Mouse (Mus musculus): ENCODE measurements around the gene Mreg.

The Mreg gene

DNA sequence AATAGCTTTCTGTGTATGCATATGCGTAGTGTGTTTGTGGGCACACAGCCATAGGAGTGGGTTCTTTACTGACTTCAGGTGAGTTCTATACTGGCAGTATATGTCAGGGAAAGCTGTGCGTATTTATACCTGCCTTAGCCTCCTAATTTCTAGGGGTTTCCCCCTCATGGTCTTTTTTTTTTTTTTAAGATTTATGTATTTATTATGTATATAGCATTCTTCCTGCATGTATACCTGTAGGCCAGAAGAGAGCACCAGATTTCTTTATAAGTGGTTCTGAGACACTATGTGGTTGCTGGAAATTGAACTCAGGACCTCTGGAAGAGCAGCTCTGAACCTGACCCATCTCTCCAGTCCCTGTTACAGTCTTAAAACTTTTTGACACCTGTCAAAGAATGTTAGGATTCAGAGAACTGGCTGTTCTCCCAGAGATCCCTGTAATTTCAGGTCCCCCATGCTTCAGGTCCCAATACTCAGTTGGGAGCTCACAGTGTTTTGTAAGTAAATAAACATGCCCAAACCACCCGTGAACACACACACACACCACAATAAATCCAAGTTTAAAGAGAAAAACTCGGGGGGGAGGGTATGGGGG is 14.9 kb upstream of the Mreg start:
- no peak for DNase-seq

DNA sequence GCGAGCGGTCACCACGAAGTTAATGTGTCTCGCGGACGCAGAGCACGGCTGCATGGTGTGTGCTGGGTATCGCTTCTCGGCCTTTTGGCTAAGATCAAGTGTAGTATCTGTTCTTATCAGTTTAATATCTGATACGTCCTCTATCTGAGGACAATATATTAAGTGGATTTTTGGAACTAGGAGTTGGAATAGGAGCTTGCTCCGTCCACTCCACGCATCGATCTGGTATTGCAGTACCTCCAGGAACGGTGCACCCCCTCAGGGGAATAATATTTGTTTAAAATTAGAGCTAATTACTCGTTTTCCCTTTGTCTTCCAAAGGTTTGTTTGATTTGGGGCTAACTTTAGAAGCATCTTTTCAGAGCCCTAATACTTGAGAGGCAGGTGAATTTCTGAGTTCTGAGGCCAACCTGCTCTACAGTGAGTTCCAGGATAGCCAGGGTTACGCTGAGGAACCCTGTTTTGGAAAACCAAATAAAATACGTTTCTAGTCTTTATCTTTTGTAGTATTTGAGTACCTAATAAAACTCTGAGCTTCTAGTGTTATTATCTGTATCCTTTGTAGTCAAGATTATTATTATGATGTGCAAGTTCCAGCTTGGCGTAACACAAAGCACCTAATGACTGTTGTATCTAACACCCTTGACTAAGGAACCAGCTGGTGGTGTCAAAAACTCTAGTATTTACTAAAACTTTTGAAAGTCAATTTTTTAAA is 14.2 kb upstream of the Mreg start:
- DNase-seq: no peak

DNA sequence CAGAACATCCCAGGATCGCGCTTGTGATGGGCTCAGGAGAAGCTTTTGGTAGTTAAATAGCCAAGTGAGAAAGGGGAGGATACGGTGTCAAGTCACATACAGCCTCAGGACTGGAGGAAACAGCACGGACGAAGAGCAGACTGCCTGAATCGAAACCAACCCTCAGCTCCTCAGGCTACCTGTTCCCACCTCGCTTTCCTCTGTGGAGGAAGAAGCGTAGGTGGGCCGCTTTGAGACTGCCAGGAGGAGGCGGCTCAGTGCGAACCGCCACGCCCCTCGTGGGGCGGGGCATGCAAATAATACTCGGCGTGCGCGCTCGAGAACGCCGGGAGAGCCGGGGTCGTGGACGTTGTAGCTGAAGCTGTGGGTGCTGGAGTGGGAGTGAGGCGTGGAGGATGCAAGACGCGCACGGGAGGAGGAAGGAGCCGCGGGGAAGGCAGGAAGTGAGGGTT is 13.6 kb upstream of the Mreg start:
- peak; percentile 80 for DNase-seq

GRCm38 (mm10) chr1:72225054-72225718 is 13.1 kb upstream of the Mreg start:
- DNase-seq: no peak

DNA sequence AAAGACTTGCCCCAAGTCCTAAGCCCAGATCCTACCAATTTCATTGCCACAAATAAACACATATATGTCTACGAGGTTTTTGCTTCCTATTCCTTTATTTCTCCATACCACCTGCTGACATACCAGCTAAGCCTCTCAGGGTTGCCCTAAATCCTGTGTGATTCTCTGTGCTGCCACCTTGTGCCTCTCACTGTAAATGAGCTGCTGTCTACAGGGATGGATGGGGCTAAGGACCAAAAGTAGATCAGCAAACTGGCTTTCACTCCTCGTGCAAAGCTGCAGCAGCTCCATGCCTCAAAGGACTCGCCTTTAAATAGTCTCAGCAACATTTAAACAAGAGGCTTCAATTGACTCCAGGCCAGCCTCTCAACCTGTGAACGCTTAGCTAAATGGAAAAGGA is 7.9 kb upstream of the Mreg start:
- DNase-seq: no peak

DNA sequence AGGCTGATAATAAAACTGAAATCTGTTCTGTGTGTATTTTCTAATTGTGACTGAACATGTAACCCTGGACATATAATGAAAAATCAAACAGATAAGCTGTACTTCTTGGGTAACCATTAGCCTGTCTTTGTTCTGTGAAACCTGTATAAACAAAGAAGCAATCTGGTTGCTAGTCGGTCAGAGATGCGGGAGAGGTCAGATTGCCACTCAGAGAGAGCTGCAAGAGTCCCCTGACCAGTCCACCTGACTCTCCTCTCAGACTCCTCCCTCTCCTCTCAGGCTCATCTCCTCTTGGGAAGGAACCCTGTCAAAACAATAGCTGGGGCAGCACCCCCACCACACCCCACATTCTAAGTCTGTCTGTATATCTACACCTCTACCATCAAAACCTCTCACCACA is 7.0 kb upstream of the Mreg start:
- DNase-seq: no peak

DNA sequence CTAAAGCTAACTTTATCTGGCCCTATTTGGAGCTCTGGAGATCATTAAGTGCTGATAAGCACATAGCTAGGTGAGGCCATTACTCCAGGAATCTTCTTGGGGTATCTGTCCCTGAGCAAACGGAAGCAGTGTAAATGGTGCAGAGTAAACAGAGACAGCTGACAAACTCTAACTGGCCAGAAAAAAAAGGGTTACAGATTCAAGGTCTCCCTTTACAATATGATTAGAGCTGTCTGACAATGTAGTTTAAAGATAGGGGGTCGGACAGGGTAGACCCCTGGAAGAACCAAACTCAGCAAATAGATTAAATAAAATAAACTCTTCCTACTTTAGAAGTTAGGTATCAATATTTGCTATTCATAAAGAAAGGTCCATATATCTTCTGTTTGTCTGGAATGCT is 6.5 kb upstream of the Mreg start:
- DNase-seq: no peak

DNA sequence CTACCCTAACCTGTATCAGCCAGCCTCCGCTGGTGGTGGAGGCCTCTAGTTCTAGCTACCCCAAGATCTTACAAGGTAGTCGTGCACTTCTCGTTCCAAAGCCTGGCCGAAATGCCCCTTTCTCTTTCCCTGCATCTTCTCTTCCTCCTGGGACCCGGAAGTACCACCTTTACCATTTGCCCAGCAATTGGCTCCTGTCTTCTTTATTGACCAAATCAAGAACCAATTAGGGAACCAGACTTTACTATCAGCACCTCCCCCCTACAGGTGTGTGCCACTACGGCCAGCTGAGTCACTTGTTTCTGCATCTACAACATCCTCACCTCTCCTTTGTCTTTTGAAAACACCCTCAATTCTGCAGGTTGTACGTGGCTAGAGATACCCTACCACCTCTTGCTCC is 4.7 kb upstream of the Mreg start:
- DNase-seq: no peak

GRCm38 (mm10) chr1:72215174-72215573 is 3.1 kb upstream of the Mreg start:
- DNase-seq: no peak

GRCm38 (mm10) chr1:72214470-72214961 is 2.4 kb upstream of the Mreg start:
- no peak for DNase-seq

DNA sequence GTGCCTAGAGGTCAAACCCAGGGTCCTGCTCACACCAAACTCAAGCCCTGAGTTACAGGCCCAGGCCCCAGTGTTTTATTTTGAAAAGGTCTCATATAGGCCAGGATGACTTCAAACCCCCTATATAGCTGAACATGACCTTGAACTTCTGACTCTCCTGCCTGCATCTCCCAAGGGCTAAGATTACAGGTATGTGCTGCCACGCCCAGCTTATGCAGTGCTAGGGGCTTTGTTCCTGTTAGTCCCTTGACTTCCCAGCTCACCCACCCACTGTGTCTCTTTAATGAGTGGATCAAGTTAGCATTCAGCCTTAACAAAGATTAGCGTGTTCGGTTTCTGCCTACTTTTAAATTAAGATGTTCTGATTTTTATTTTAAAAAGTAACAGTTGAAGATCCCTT is 1.8 kb upstream of the Mreg start:
- DNase-seq: no peak

- DNase-seq: no peak
Observed at GRCm38 (mm10) chr1:72210803-72211679, 1.1 kb downstream of the Mreg start.

DNA sequence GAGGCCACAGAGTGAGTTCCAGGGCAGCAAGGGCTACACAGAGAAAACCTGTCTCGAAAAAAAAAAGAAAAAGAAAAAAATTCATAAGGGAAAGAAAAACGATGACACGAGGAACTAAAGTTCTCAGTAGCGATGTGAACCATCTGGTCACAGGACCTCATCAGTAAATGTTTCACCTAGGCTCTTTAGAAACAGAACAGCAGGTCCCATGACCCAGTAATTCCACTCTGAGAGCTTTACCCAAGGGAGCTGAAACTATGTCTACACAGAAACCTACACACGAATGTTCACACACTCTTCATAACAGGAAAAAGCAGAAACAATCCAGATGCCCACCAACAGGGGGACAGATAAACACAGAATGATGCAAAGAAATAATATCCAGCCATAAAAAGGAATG is 4.0 kb downstream of the Mreg start:
- no peak for DNase-seq

DNA sequence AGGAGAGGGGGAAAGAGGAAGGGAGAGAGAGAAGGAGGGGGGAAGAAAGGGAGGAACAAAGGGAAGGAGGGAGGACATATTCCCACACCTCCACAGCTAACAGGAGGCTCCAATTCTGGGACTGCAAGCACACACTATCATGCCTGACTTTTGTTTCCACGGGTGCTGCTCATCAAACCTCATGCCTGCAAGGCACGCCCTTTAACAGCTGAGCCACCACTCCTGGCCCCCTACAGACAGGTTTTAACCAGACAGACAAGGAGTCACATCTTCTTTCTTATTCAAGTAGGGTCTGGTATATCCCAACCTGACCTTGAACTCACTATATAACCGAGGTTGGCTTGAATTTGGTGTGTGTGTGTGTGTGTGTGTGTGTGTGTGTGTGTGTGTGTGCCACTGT is 7.0 kb downstream of the Mreg start:
- DNase-seq: no peak

- no peak for DNase-seq
Observed at GRCm38 (mm10) chr1:72203204-72203603, 8.9 kb downstream of the Mreg start.

DNA sequence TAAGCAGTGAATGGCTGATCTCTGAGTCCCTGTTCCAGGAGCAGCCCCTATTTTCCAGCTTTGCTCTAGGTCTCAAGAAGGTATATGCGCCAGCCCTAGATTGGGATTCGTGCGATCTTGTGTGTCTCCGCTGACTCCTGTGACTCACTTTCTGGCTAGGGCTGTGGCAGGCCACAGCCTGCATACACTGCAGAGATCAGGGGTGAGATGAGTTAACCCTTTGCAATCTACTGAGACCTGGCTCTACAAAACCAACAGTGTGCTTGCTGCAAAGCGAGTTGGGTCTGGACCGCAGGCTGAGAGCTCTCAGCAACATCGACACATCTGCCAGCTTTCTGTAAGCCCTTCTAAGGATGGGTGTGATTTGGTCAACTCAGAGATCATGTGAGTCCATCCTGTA is 9.4 kb downstream of the Mreg start:
- DNase-seq: no peak

- no peak for DNase-seq
Observed at GRCm38 (mm10) chr1:72202068-72202467, 10.0 kb downstream of the Mreg start.

DNA sequence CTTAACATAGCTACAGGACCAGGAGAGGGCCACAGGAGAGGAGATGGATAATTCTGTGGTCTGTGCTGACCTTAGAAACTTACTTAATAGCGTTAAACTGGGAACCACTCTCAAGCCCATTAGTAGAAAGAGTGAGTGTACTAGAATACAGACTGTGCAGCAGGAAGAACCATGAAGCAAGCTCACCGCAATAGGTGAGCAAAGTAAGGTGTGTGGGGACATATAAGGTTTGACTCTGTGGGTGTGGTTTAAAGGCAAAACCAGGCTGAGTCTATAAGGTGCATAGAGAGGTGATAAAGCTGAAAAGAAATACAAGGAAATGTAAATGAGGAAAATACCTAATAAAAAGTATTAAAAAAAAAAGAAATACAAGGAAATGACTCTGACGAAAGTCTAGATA is 11.0 kb downstream of the Mreg start:
- DNase-seq: no peak

DNA sequence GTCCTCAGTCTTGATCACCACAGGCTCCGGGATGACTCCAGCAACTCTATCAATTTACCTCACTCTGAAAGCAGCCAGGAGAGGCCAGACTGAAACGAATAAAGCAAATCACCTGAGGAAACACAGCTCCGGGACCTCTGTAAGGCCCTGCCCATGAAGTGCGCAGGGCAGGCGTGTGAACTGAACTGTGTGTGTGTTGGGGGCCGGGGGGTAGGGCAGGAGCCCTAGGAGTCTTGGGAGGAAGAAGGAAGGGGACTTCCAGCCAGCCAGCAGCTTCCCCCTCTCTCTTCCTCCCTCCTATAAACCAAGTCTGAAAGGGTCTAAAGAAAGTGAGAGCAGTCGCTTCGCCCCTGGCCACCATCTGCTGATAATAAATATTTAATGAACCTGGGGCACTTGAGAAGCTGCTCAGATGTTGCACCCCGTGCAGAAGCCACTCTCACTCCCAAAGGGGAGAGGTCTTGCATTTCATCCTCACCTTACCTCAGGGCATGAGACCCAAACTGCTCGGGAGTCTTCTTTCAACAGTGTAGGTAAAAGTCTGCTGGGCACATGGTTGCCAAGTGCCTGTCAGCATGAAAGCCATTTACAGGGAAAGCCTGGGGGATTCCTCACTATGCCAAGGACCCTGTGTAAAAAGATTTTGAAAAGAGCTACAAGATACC is 13.8 kb downstream of the Mreg start:
- DNase-seq: no peak

GRCm38 (mm10) chr1:72196626-72197359 is 15.3 kb downstream of the Mreg start:
- no peak for DNase-seq

- peak; percentile 17 for DNase-seq
Observed at GRCm38 (mm10) chr1:72196123-72196522, 16.0 kb downstream of the Mreg start.

DNA sequence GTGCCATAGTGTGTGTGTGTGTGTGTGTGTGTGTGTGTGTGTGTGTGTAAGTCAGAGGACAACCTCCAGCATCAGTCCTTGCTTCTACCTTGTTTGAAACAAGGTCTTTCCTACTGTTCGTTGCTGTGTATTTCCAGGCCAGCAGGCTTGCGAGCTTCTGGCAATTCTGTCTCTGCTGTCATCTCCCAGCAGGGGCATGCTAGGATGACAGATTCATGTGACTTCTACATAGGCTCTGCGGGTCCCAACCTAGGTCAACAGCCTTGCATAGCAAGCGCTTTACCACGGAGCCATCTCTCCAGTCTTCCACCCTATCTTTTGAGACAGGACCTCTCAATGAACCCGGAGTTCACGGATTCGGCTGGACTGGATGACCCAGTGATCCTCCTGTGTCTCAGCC is 20.7 kb downstream of the Mreg start:
- DNase-seq: no peak

Data from lung, postnatal 14 days (tissue).